Mouse (Mus musculus) hindbrain, embryonic 15.5 days (tissue): ENCODE data around the gene Cacnb3. TPM values are rescaled to one million over a fixed set of nuclear protein-coding genes. Genes with fewer than 3 reads are reported as not detected.
"Not testable (repeated sequence)": the region's sequence is repeated elsewhere in the genome, so short reads cannot be mapped to it uniquely, and the experiment has no call there.

Experiments used
- ATAC-seq: fragments of 200-750 bp; cut with Nextera tagmentation; 2 replicates; pipeline ENCODE4 v1.8.0; 2017; ENCODE audit warnings: low read depth, moderate number of reproducible peaks, moderate TSS enrichment; ENCODE audit not compliant: low FRiP score
- H3K27ac ChIP-seq: fragments of 300-500 bp; sonication (generic); replicated peaks from 2 replicates; pipeline ENCODE4 v1.5.1; 2015; ENCODE audit warnings: mild to moderate bottlenecking, inconsistent platforms
- H3K27me3 ChIP-seq: fragments of 300-500 bp; sonication (generic); 2 replicates; pipeline ENCODE4 v1.6.1; 2015; ENCODE audit warnings: control low read depth, inconsistent platforms
- H3K36me3 ChIP-seq: fragments of 300-500 bp; sonication (generic); 2 replicates; pipeline ENCODE4 v1.6.1; 2015; ENCODE audit warnings: control low read depth, inconsistent platforms
- H3K4me1 ChIP-seq: fragments of 300-500 bp; sonication (generic); replicated peaks from 2 replicates; pipeline ENCODE4 v1.6.1; 2015; ENCODE audit warnings: control low read depth, inconsistent platforms
- H3K4me2 ChIP-seq: fragments of 300-500 bp; sonication (generic); 2 replicates; pipeline ENCODE4 v1.6.1; 2015; ENCODE audit warnings: moderate library complexity, mild to moderate bottlenecking, inconsistent platforms
- H3K4me3 ChIP-seq: fragments of 300-500 bp; sonication (generic); 2 replicates; pipeline ENCODE4 v1.5.1; 2015; ENCODE audit warnings: mild to moderate bottlenecking, inconsistent platforms
- H3K9ac ChIP-seq: fragments of 300-500 bp; sonication (generic); 2 replicates; pipeline ENCODE4 v1.6.1; 2015; ENCODE audit warnings: inconsistent platforms
- H3K9me3 ChIP-seq: fragments of 300-500 bp; sonication (generic); 2 replicates; pipeline ENCODE4 v1.6.1; 2016; ENCODE audit warnings: control low read depth, inconsistent platforms
- WGBS: fragments of 180-500 bp; shearing (Covaris S2); methylation state at CpG from one replicate; pipeline ENCODE4 v1.1.7; 2015; 5-methylcytosine and 5-hydroxymethylcytosine counted together
- polyA plus RNA-seq: library from polyadenylated mRNA; unstranded; fragments of >200 nt; fragmentation: Nextera tagmentation; extraction: Ambion mirVana; gene quantifications from 2 replicates; pipeline ENCODE4 v1.2.1, GENCODE M21; 2015

The Cacnb3 gene
- polyA plus RNA-seq: 130 and 136 TPM in 2 replicates

- H3K4me1 ChIP-seq: peaks cover 52% of the 10 kb centered on the region
- peaks cover 5% of the 10 kb centered on the region; the same call in 1 of the 2 replicates for H3K27me3 ChIP-seq
- no peak for ATAC-seq
- H3K4me3 ChIP-seq: peak within 1 kb of the TSS; percentile 81
- no peaks in the 10 kb centered on the region for H3K9me3 ChIP-seq
- peak within 1 kb of the TSS; percentile 88 for H3K9ac ChIP-seq
- 41% methylated on average over 4 of the region's 4 CpGs for WGBS
- peak within 1 kb of the TSS; percentile 87 for H3K4me2 ChIP-seq
- H3K36me3 ChIP-seq: no peaks in the 10 kb centered on the region
- peak within 1 kb of the TSS; percentile 96 for H3K27ac ChIP-seq
These were observed at the start of gene Cacnb3 for GRCm38 (mm10) chr15:98630540-98630939. Gene Cacnb3 (plus strand): TSS chr15:98630840.

GRCm38 (mm10) chr15:98582410-98582809, 48.2 kb upstream of the Cacnb3 start:
- WGBS: 80% methylated on average over 8 of the region's 8 CpGs
- no peak overlapping the region for H3K9ac ChIP-seq
- no peaks in the 10 kb centered on the region for H3K36me3 ChIP-seq
- no peak overlapping the region for H3K4me2 ChIP-seq
- ATAC-seq: no peak
- H3K4me1 ChIP-seq: no peaks in the 10 kb centered on the region
- no peak overlapping the region for H3K4me3 ChIP-seq
- H3K9me3 ChIP-seq: no peaks in the 10 kb centered on the region
- no peak overlapping the region for H3K27ac ChIP-seq
- H3K27me3 ChIP-seq: no peaks in the 10 kb centered on the region

- no peak for ATAC-seq
- no peaks in the 10 kb centered on the region for H3K27me3 ChIP-seq
- no peaks in the 10 kb centered on the region for H3K36me3 ChIP-seq
- WGBS: 83% methylated on average over 8 of the region's 8 CpGs
- H3K27ac ChIP-seq: no peak overlapping the region
- H3K4me3 ChIP-seq: no peak overlapping the region
- no peaks in the 10 kb centered on the region for H3K9me3 ChIP-seq
- no peak overlapping the region for H3K4me2 ChIP-seq
- no peaks in the 10 kb centered on the region for H3K4me1 ChIP-seq
- no peak overlapping the region for H3K9ac ChIP-seq
These were observed 47.6 kb upstream of the Cacnb3 start for GRCm38 (mm10) chr15:98582996-98583395.

- Histone ChIP-seq H3K9me3 (no peaks in the 10 kb centered on the region), H3K4me1 (no peaks in the 10 kb centered on the region), H3K4me2 (no peak overlapping the region), H3K27ac (no peak overlapping the region), H3K4me3 (no peak overlapping the region), H3K36me3 (no peaks in the 10 kb centered on the region), H3K9ac (no peak overlapping the region), H3K27me3 (no peaks in the 10 kb centered on the region)
- 48% methylated on average over 7 of the region's 7 CpGs for WGBS
- no peak for ATAC-seq
These were observed 45.2 kb upstream of the Cacnb3 start for GRCm38 (mm10) chr15:98585421-98585820.

- H3K4me3 ChIP-seq, ATAC-seq, H3K4me1 ChIP-seq, H3K36me3 ChIP-seq, H3K4me2 ChIP-seq, H3K27me3 ChIP-seq, H3K27ac ChIP-seq, H3K9me3 ChIP-seq, H3K9ac ChIP-seq: not testable (repeated sequence)
- 80% methylated on average over 9 of the region's 9 CpGs for WGBS
These were observed 44.5 kb upstream of the Cacnb3 start for GRCm38 (mm10) chr15:98586141-98586540.

GRCm38 (mm10) chr15:98587751-98588150, 42.9 kb upstream of the Cacnb3 start:
- Histone ChIP-seq H3K9ac (no peak overlapping the region), H3K4me3 (no peak overlapping the region), H3K27me3 (no peaks in the 10 kb centered on the region), H3K9me3 (no peaks in the 10 kb centered on the region), H3K4me1 (no peaks in the 10 kb centered on the region), H3K36me3 (peaks cover 14% of the 10 kb centered on the region), H3K4me2 (no peak overlapping the region), H3K27ac (no peak overlapping the region)
- no peak for ATAC-seq
- 91% methylated on average over 11 of the region's 11 CpGs for WGBS

- Histone ChIP-seq H3K4me1 (no peaks in the 10 kb centered on the region), H3K27me3 (no peaks in the 10 kb centered on the region), H3K36me3 (peaks cover 31% of the 10 kb centered on the region), H3K4me2 (no peak overlapping the region), H3K9me3 (no peaks in the 10 kb centered on the region), H3K4me3 (no peak overlapping the region), H3K27ac (no peak overlapping the region), H3K9ac (no peak overlapping the region)
- ATAC-seq: no peak
- 79% methylated on average over 7 of the region's 7 CpGs for whole genome bisulfite sequencing
These were observed 40.9 kb upstream of the Cacnb3 start for GRCm38 (mm10) chr15:98589640-98590336.

- H3K27me3 ChIP-seq: no peaks in the 10 kb centered on the region
- H3K4me2 ChIP-seq: no peak overlapping the region
- no peak overlapping the region for H3K4me3 ChIP-seq
- no peak overlapping the region for H3K27ac ChIP-seq
- H3K9me3 ChIP-seq: no peaks in the 10 kb centered on the region
- no peak for ATAC-seq
- peaks cover 47% of the 10 kb centered on the region for H3K36me3 ChIP-seq
- no peaks in the 10 kb centered on the region for H3K4me1 ChIP-seq
- no peak overlapping the region for H3K9ac ChIP-seq
- 74% methylated on average over 4 of the region's 4 CpGs for WGBS
These were observed 39.2 kb upstream of the Cacnb3 start for GRCm38 (mm10) chr15:98591396-98591795.

- Histone ChIP-seq H3K27ac (no peak overlapping the region), H3K27me3 (no peaks in the 10 kb centered on the region), H3K9me3 (no peaks in the 10 kb centered on the region), H3K4me1 (no peaks in the 10 kb centered on the region), H3K36me3 (peaks cover 69% of the 10 kb centered on the region), H3K4me3 (no peak overlapping the region), H3K9ac (no peak overlapping the region), H3K4me2 (no peak overlapping the region)
- 81% methylated on average over 19 of the region's 19 CpGs for WGBS
- no peak for ATAC-seq
These were observed 36.4 kb upstream of the Cacnb3 start for GRCm38 (mm10) chr15:98594193-98594592.

GRCm38 (mm10) chr15:98595049-98595448, 35.6 kb upstream of the Cacnb3 start:
- WGBS: 92% methylated on average over 5 of the region's 5 CpGs
- peaks cover 69% of the 10 kb centered on the region for H3K36me3 ChIP-seq
- ATAC-seq: no peak

GRCm38 (mm10) chr15:98596609-98597008, 34.0 kb upstream of the Cacnb3 start:
- H3K36me3 ChIP-seq: peaks cover 73% of the 10 kb centered on the region
- no peak for ATAC-seq
- 95% methylated on average over 14 of the region's 14 CpGs for WGBS

More at GRCm38 (mm10) chr15:98595049-98595448, 35.6 kb upstream of the Cacnb3 start:
- no peaks in the 10 kb centered on the region for H3K9me3 ChIP-seq
- no peak overlapping the region for H3K9ac ChIP-seq
- H3K27ac ChIP-seq: no peak overlapping the region
- H3K4me1 ChIP-seq: no peaks in the 10 kb centered on the region
- H3K27me3 ChIP-seq: no peaks in the 10 kb centered on the region
- no peak overlapping the region for H3K4me2 ChIP-seq
- H3K4me3 ChIP-seq: no peak overlapping the region

GRCm38 (mm10) chr15:98600036-98600709, 30.5 kb upstream of the Cacnb3 start:
- Histone ChIP-seq H3K9ac (no peak overlapping the region), H3K27ac (no peak overlapping the region), H3K27me3 (no peaks in the 10 kb centered on the region), H3K36me3 (peaks cover 57% of the 10 kb centered on the region), H3K4me1 (peaks cover 20% of the 10 kb centered on the region), H3K4me3 (no peak overlapping the region), H3K9me3 (no peaks in the 10 kb centered on the region), H3K4me2 (no peak overlapping the region)
- ATAC-seq: no peak
- WGBS: 75% methylated on average over 12 of the region's 12 CpGs

More at GRCm38 (mm10) chr15:98596609-98597008, 34.0 kb upstream of the Cacnb3 start:
- H3K27me3 ChIP-seq: no peaks in the 10 kb centered on the region
- no peak overlapping the region for H3K9ac ChIP-seq
- H3K4me3 ChIP-seq: no peak overlapping the region
- H3K4me1 ChIP-seq: no peaks in the 10 kb centered on the region
- H3K27ac ChIP-seq: no peak overlapping the region
- no peak overlapping the region for H3K4me2 ChIP-seq
- no peaks in the 10 kb centered on the region for H3K9me3 ChIP-seq
